Mouse (Mus musculus): Measurements from ENCODE around the gene Lrrfip2. TPM values are rescaled to one million over a fixed set of nuclear protein-coding genes. Genes with fewer than 3 reads are reported as not detected.
A peak's percentile ranks its signal among the peaks of the same experiment; 100 is the strongest.

Gene Lrrfip2
- polyA plus RNA-seq, 1 experiment from 2014 or later: 46.3 TPM

DNA sequence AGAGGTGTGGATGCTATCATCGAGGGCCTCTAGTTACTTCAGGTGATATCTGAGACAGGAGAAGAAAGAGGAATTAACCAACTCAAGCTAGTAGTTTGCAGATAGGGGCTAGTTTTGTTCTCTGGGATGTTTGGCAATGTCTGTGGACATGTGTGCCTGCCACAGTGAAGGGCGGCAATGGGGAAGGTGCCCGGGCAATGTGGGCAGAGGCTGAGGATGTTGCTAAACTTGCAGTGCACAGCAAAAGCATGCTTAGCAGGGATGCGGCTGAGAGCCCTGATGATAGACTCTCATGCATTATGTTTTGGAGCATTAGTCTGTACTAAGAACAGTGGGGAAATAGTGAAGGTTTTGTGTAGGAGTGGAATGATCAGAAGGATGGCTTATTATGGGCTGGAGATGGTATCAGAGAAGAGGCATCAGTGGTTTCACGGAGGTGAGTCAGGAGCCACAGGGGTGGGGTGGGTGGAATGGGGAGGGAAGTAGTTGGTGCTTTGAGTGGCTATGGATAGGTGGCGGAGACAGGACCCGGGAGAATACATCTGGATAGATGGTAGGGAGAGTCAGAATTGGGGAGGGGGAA, 28.9 kb downstream of the Lrrfip2 start:
- no peaks in the 10 kb centered on the region for H3K9me3 ChIP-seq (ENCODE audit: control insufficient read depth, low read length)
- WGBS: 90% methylated on average over 7 of the region's 7 CpGs
- H3K4me3 ChIP-seq (ENCODE audit: low read depth, low read length): no peak overlapping the region

GRCm38 (mm10) chr9:111148006-111148405, 30.6 kb downstream of the Lrrfip2 start:
- H3K9me3 ChIP-seq (ENCODE audit: control insufficient read depth, low read length): no peaks in the 10 kb centered on the region
- no peaks in the 10 kb centered on the region for H3K4me1 ChIP-seq (ENCODE audit: control insufficient read depth, insufficient read depth, low read length)
- DNase-seq (ENCODE audit: low spot score, missing footprints): no peak
- WGBS: 86% methylated on average over 2 of the region's 2 CpGs
- no peak overlapping the region for H3K9ac ChIP-seq (ENCODE audit: low read length)
- no peak overlapping the region for H3K4me2 ChIP-seq
- no peak overlapping the region for H3K27ac ChIP-seq (ENCODE audit: low read depth, low read length)
- ATAC-seq (ENCODE audit: low FRiP score): no peak
- H3K27me3 ChIP-seq (ENCODE audit: control insufficient read depth, insufficient read depth, low read length): no peaks in the 10 kb centered on the region
- no peaks in the 10 kb centered on the region for H3K36me3 ChIP-seq (ENCODE audit: control insufficient read depth, insufficient read depth, low read length)
- no peak overlapping the region for H3K4me3 ChIP-seq (ENCODE audit: low read depth, low read length)

More for the DNA sequence above, 28.9 kb downstream of the Lrrfip2 start:
- Histone ChIP-seq H3K9ac (ENCODE audit: low read length) (no peak overlapping the region), H3K36me3 (ENCODE audit: control insufficient read depth, insufficient read depth, low read length) (no peaks in the 10 kb centered on the region), H3K4me1 (ENCODE audit: control insufficient read depth, insufficient read depth, low read length) (no peaks in the 10 kb centered on the region), H3K27me3 (ENCODE audit: control insufficient read depth, insufficient read depth, low read length) (no peaks in the 10 kb centered on the region), H3K27ac (ENCODE audit: low read depth, low read length) (no peak overlapping the region), H3K4me2 (no peak overlapping the region)
- no peak for ATAC-seq (ENCODE audit: low FRiP score)
- no peak for DNase-seq (ENCODE audit: low spot score, missing footprints)

GRCm38 (mm10) chr9:111148414-111148813, 31.0 kb downstream of the Lrrfip2 start:
- 67% methylated on average over 2 of the region's 2 CpGs for WGBS
- DNase-seq (ENCODE audit: low spot score, missing footprints) (no peak), ATAC-seq (ENCODE audit: low FRiP score) (no peak)
- H3K36me3 ChIP-seq (ENCODE audit: control insufficient read depth, insufficient read depth, low read length): no peaks in the 10 kb centered on the region
- no peak overlapping the region for H3K4me3 ChIP-seq (ENCODE audit: low read depth, low read length)
- no peaks in the 10 kb centered on the region for H3K4me1 ChIP-seq (ENCODE audit: control insufficient read depth, insufficient read depth, low read length)
- H3K4me2 ChIP-seq: no peak overlapping the region
- H3K27me3 ChIP-seq (ENCODE audit: control insufficient read depth, insufficient read depth, low read length): no peaks in the 10 kb centered on the region
- no peaks in the 10 kb centered on the region for H3K9me3 ChIP-seq (ENCODE audit: control insufficient read depth, low read length)
- no peak overlapping the region for H3K27ac ChIP-seq (ENCODE audit: low read depth, low read length)
- no peak overlapping the region for H3K9ac ChIP-seq (ENCODE audit: low read length)

GRCm38 (mm10) chr9:111149188-111149945, 32.0 kb downstream of the Lrrfip2 start:
- Histone ChIP-seq H3K9ac (ENCODE audit: low read length) (no peak overlapping the region), H3K36me3 (ENCODE audit: control insufficient read depth, insufficient read depth, low read length) (no peaks in the 10 kb centered on the region), H3K4me1 (ENCODE audit: control insufficient read depth, insufficient read depth, low read length) (no peaks in the 10 kb centered on the region), H3K4me3 (ENCODE audit: low read depth, low read length) (no peak overlapping the region), H3K27me3 (ENCODE audit: control insufficient read depth, insufficient read depth, low read length) (no peaks in the 10 kb centered on the region), H3K27ac (ENCODE audit: low read depth, low read length) (no peak overlapping the region), H3K9me3 (ENCODE audit: control insufficient read depth, low read length) (no peaks in the 10 kb centered on the region), H3K4me2 (no peak overlapping the region)
- ATAC-seq (ENCODE audit: low FRiP score): no peak
- WGBS: 76% methylated on average over 5 of the region's 5 CpGs
- DNase-seq (ENCODE audit: low spot score, missing footprints): no peak

DNA sequence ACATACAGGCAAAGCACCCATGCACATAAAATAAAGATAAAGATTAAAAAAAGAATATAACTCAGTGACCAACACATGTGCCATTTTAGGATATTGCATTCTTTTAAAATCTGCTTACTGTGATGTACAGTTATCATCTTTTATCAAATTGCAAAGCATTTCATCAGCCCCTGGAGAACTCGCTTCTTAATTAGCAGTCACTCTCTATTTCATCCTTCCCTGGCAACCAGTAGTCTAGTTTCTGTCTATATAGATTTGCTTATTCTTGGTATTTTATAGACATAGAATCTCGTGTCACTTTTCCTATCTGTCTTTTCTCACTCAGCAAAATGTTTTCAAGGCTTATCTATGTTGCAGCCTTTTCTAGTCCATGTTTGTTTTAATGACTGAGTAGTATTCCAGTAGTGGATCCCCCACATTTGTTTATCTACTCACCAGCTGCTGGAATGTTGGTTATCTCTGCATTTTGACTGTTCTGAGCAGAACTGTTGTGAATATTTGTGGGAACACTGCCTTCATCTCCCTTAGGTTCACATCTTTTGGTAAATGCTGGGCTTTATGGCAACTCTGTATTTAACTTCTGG, 35.0 kb downstream of the Lrrfip2 start:
- no peak overlapping the region for H3K4me3 ChIP-seq (ENCODE audit: low read depth, low read length)
- ATAC-seq (ENCODE audit: low FRiP score) (no peak), DNase-seq (ENCODE audit: low spot score, missing footprints) (no peak)
- no peak overlapping the region for H3K27ac ChIP-seq (ENCODE audit: low read depth, low read length)
- H3K4me1 ChIP-seq (ENCODE audit: control insufficient read depth, insufficient read depth, low read length): no peaks in the 10 kb centered on the region
- no peaks in the 10 kb centered on the region for H3K36me3 ChIP-seq (ENCODE audit: control insufficient read depth, insufficient read depth, low read length)
- no peaks in the 10 kb centered on the region for H3K27me3 ChIP-seq (ENCODE audit: control insufficient read depth, insufficient read depth, low read length)
- H3K9me3 ChIP-seq (ENCODE audit: control insufficient read depth, low read length): no peaks in the 10 kb centered on the region
- H3K4me2 ChIP-seq: no peak overlapping the region
- 88% methylated on average over 2 of the region's 2 CpGs for WGBS
- no peak overlapping the region for H3K9ac ChIP-seq (ENCODE audit: low read length)

DNA sequence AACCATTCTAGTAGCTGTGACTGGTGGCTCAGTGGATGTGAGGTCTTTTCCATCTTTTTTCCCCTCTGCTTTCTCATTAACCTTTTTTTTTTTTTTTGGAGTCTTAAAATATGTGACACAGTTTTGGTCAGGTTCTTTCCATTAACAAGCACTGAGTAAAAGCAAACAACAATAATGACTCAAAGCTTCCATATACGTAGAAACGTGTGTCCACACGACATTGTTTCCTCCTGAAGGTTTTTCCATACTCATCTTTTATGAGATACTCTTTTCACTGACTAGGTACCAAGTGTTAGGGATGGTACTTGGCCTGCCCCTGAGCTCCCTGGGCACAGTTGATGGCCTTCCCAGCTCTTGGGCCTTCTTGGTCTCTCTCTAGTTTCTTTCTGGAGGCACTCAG, 35.6 kb downstream of the Lrrfip2 start:
- ATAC-seq (ENCODE audit: low FRiP score) (no peak), DNase-seq (ENCODE audit: low spot score, missing footprints) (no peak)
- Histone ChIP-seq H3K9ac (ENCODE audit: low read length) (no peak overlapping the region), H3K4me1 (ENCODE audit: control insufficient read depth, insufficient read depth, low read length) (no peaks in the 10 kb centered on the region), H3K27me3 (ENCODE audit: control insufficient read depth, insufficient read depth, low read length) (no peaks in the 10 kb centered on the region), H3K4me3 (ENCODE audit: low read depth, low read length) (no peak overlapping the region), H3K36me3 (ENCODE audit: control insufficient read depth, insufficient read depth, low read length) (no peaks in the 10 kb centered on the region), H3K9me3 (ENCODE audit: control insufficient read depth, low read length) (no peaks in the 10 kb centered on the region), H3K4me2 (no peak overlapping the region), H3K27ac (ENCODE audit: low read depth, low read length) (no peak overlapping the region)
- WGBS: 94% methylated on average over 3 of the region's 3 CpGs

GRCm38 (mm10) chr9:111155764-111156458, 38.5 kb downstream of the Lrrfip2 start:
- ATAC-seq (ENCODE audit: low FRiP score) (no peak), DNase-seq (ENCODE audit: low spot score, missing footprints) (peak; percentile 77)
- H3K4me1 ChIP-seq (ENCODE audit: control insufficient read depth, insufficient read depth, low read length): no peaks in the 10 kb centered on the region
- H3K27ac ChIP-seq (ENCODE audit: low read depth, low read length): no peak overlapping the region
- WGBS: 91% methylated on average over 11 of the region's 11 CpGs
- no peaks in the 10 kb centered on the region for H3K27me3 ChIP-seq (ENCODE audit: control insufficient read depth, insufficient read depth, low read length)
- H3K4me2 ChIP-seq: no peak overlapping the region
- no peak overlapping the region for H3K4me3 ChIP-seq (ENCODE audit: low read depth, low read length)
- H3K9me3 ChIP-seq (ENCODE audit: control insufficient read depth, low read length): no peaks in the 10 kb centered on the region
- no peaks in the 10 kb centered on the region for H3K36me3 ChIP-seq (ENCODE audit: control insufficient read depth, insufficient read depth, low read length)
- H3K9ac ChIP-seq (ENCODE audit: low read length): no peak overlapping the region

DNA sequence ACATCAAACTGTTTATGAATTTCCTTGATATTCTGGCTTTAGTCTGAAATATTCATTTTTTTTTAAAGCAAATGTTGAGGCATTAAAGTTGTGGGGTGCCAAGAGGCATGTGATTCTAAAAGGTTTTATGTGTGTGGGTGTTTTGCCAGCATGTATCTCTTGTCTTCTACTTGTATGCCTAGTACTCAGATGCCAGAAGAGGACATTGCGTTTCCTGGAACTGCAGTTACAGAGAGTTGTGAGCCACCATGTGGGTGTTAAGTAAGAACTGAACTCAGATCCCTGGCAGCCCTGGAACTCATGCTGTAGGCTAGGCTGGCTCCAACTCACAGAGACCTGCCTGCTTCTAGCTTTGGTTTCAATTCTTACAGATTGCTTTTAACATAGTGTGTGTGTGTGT, 42.2 kb downstream of the Lrrfip2 start:
- no peak for DNase-seq (ENCODE audit: low spot score, missing footprints)
- no peak overlapping the region for H3K9ac ChIP-seq (ENCODE audit: low read length)
- H3K9me3 ChIP-seq (ENCODE audit: control insufficient read depth, low read length): no peaks in the 10 kb centered on the region
- no peak overlapping the region for H3K27ac ChIP-seq (ENCODE audit: low read depth, low read length)
- no peak overlapping the region for H3K4me3 ChIP-seq (ENCODE audit: low read depth, low read length)
- H3K4me2 ChIP-seq: no peak overlapping the region
- no peaks in the 10 kb centered on the region for H3K36me3 ChIP-seq (ENCODE audit: control insufficient read depth, insufficient read depth, low read length)
- no peaks in the 10 kb centered on the region for H3K4me1 ChIP-seq (ENCODE audit: control insufficient read depth, insufficient read depth, low read length)
- 95% methylated on average over 1 of the region's 1 CpGs for WGBS
- ATAC-seq (ENCODE audit: low FRiP score): no peak
- no peaks in the 10 kb centered on the region for H3K27me3 ChIP-seq (ENCODE audit: control insufficient read depth, insufficient read depth, low read length)

DNA sequence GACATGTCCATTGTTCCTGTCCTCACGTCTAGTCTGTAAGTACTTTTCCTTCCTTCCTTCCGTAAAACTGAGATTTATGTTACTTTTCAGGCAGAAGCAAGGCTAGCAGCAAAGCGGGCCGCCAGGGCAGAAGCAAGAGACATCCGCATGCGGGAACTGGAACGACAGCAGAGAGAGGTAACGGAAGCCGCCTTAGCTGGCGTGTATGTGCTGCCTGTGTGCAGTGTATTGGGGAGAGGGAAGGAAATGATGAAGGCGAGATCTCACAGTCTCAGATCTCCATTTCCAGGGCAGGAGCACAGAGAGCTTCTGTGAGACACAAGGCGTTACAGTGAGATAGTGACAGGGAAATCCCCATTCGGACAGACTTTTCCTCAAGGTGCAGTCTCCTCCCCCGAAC, 43.8 kb downstream of the Lrrfip2 start:
- peak; percentile 8 for DNase-seq (ENCODE audit: low spot score, missing footprints)
- Histone ChIP-seq H3K4me3 (ENCODE audit: low read depth, low read length) (no peak overlapping the region), H3K9me3 (ENCODE audit: control insufficient read depth, low read length) (no peaks in the 10 kb centered on the region), H3K4me1 (ENCODE audit: control insufficient read depth, insufficient read depth, low read length) (no peaks in the 10 kb centered on the region), H3K36me3 (ENCODE audit: control insufficient read depth, insufficient read depth, low read length) (no peaks in the 10 kb centered on the region), H3K27ac (ENCODE audit: low read depth, low read length) (no peak overlapping the region), H3K27me3 (ENCODE audit: control insufficient read depth, insufficient read depth, low read length) (no peaks in the 10 kb centered on the region), H3K9ac (ENCODE audit: low read length) (no peak overlapping the region), H3K4me2 (no peak overlapping the region)
- WGBS: 93% methylated on average over 14 of the region's 14 CpGs
- ATAC-seq (ENCODE audit: low FRiP score): no peak

Measured in midbrain, embryonic 11.5 days (tissue).